Mouse (Mus musculus) bone marrow macrophage, adult 2 months (primary cell): Measurements from ENCODE around the gene Jazf1.

Source experiments
- CTCF ChIP-seq: IDR thresholded peaks from 2 replicates; pipeline ENCODE4 v1.5.1; 2012; ENCODE audit warnings: low read depth, mild to moderate bottlenecking, low read length, moderate library complexity
- POLR2A ChIP-seq: IDR thresholded peaks from 2 replicates; pipeline ENCODE4 v1.6.1; 2012; ENCODE audit warnings: mild to moderate bottlenecking, low read depth, low read length, borderline replicate concordance

DNA sequence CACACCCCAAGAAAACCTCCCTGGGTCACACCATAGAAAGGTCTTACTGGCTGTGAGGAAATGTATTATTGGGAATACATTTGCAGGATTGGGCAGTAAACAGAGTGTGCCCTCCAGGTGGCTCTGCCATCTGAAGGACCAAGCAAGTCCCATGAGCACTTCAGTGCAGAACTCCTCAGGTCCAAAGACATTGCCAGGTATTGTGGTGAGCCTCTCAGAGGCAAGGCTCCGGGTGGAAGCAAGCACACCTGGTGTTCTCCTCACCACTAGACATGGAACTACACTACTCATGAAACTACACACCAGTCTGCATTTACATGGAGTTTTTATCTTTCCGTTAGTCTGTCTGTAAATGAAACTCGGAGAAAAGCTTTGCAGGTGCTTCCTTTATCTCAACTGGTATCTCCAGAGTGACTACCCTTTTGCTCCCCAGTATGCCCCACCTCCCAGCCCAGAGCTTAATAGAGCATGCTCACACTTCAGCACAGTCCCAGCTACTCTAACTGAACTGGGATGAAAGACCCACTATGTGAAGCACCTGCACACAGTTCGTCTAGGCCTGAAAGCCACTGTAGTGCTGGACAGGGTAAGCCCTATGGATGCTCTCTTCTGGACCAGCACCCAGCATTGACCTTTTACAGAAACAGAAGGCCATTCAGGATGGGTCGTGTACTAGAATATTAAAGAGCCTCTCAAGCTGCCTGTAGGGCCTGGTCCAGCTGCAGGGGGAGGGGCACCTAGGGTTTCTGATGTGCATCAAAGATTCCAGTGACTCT is 156.1 kb downstream of the Jazf1 start:
- TF ChIP-seq CTCF (no peak), POLR2A (no peak)
